Mouse (Mus musculus): ENCODE data around the gene E2f4. TPM values are rescaled to one million over a fixed set of nuclear protein-coding genes. Genes with fewer than 3 reads are reported as not detected.

E2f4 gene
- total and polyA plus RNA-seq, 3 experiments = 39.9 to 198 (median 51.0) TPM

DNA sequence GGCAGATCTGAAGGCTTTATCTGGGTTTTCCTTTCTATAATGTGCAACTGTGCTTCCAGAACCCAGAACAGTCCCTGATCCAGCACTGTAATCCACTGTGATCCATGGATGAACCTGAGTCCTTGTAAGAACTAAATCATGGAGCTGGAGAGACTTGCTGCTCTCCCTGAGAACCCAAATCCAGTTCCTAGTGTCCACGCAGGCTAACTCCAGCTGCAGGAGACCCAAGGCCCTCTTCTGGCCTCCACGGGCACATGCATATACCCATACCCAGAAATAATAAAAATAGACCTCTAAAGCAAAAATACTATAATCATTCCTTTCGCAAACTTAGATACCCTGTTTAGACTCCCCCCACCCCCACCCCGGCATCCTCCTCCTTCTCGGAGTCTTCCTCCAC lies 9.2 kb upstream of the E2f4 start:
- in situ Hi-C loops (cut with MboI; ENCODE audit: low pct_ligation_motif_present, low pct_unique_long_range_greater_than_20kb, low sequenced_read_pairs) (loop anchor here (10.0 kb wide), 1 partner anchor 163 kb away; no protein-coding TSS in a partner anchor), dilution Hi-C loops (cut with MboI; ENCODE audit: extremely low pct_ligation_motif_present, extremely low pct_unique_long_range_greater_than_20kb, low sequenced_read_pairs) (no loop called here)
- Histone ChIP-seq H3K9me3 (replicated peaks; ENCODE audit: low read length) (no peaks in the 10 kb centered on the region), H3K4me3 (replicated peaks in 1 of 3; ENCODE audit: low read depth in 2 of 3, low read length in 2 of 3, poor library complexity in 1 of 3) (peak overlapping the region in 2 of 3 experiments; percentile 34 to 63), H3K79me2 (replicated peaks; ENCODE audit: control insufficient read depth, extremely low read depth, insufficient read depth, poor library complexity, severe bottlenecking) (no peaks in the 10 kb centered on the region), H3K4me1 (ENCODE audit: control insufficient read depth in 1 of 2, insufficient read depth in 2 of 2) (peaks cover 5 to 23% of the 10 kb centered on the region in 2 experiments), H3K9ac (ENCODE audit: insufficient read depth, low read depth) (peak overlapping the region; percentile 41; the same call in 1 of the 2 replicates), H3K27ac (ENCODE audit: insufficient read depth, low read depth) (no peak overlapping the region), H3K27me3 (replicated peaks) (no peaks in the 10 kb centered on the region), H3K36me3 (replicated peaks in 1 of 2; ENCODE audit: control insufficient read depth in 1 of 2, insufficient read depth in 1 of 2, low read length in 1 of 2) (peaks cover 7 to 37% of the 10 kb centered on the region in 2 experiments), H3K4me2 (ENCODE audit: insufficient read depth, low read depth, poor library complexity, severe bottlenecking) (peak overlapping the region; percentile 79)
- no peak for DNase-seq (ENCODE audit: extremely low read depth)
- no peak for TF ChIP-seq E2F4 (IDR thresholded peaks at IDR 0.05; ENCODE audit: insufficient replicate concordance, low read depth, low read length)
- no peak for TF ChIP-seq EP300 (IDR thresholded peaks at IDR 0.05; ENCODE audit: low read length)
- TF ChIP-seq CTCF (conservative IDR thresholded peaks at IDR 0.05 in 1 of 2, IDR thresholded peaks at IDR 0.05 in 1 of 2; ENCODE audit: low read depth in 2 of 2, low read length in 2 of 2) = peak in 1 of 2 experiments; percentile 38; a peak in 2 of 4 replicates
- TF ChIP-seq GABPA (IDR thresholded peaks at IDR 0.05; ENCODE audit: insufficient replicate concordance, low read depth, low read length) = no peak
- TF ChIP-seq SMC3 (IDR thresholded peaks at IDR 0.05; ENCODE audit: low read depth, low read length) = peak; percentile 21; the same call in 1 of the 2 replicates
- no peak for TF ChIP-seq JUND (conservative IDR thresholded peaks at IDR 0.05; ENCODE audit: low read depth, low read length)

DNA sequence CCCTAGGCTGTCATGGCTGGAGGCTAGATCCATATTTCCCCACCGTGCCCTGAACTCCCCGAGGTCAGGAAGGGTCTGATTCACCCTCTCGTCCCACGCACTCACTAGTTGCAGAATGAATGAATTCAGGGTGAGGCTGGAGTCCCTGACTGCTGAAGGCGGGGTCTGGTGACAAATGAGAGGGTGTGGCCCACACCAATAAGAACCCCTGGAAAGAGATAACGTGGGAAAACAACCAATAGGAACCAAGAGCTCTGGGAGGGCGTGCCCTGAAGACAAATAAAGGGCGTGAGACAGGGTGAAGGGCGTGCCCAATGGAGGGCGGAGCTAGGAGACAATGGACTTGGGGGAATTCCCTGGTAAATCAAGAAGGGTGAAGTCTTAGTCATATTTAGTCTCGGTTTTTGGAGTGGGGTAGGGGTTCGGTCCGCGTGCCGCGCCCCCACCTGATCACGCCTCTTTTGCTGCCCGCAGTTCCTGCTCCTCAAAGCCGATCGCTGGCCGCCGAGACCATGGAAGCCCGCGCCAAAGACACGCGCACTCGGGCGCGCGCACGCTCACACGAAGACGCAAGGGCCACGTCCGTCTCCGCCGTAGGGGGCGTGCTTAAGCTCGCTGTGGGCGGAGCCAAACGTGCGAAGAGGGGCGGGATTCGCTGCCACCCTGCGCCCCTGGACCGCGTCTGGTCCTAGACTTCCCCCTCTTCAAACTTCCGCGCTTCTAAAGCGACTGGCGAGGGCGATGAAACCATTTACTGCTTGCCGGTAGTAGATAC lies 8.3 kb upstream of the E2f4 start:
- in situ Hi-C loops (cut with MboI; ENCODE audit: low pct_ligation_motif_present, low pct_unique_long_range_greater_than_20kb, low sequenced_read_pairs) (loop anchor here (10.0 kb wide), 1 partner anchor 164 kb away; no protein-coding TSS in a partner anchor), dilution Hi-C loops (cut with MboI; ENCODE audit: extremely low pct_ligation_motif_present, extremely low pct_unique_long_range_greater_than_20kb, low sequenced_read_pairs) (no loop called here)
- Histone ChIP-seq H3K27me3 (replicated peaks) (no peaks in the 10 kb centered on the region), H3K9ac (ENCODE audit: insufficient read depth, low read depth) (peak overlapping the region; percentile 41; the same call in 1 of the 2 replicates), H3K27ac (ENCODE audit: insufficient read depth, low read depth) (peak overlapping the region; percentile 71), H3K9me3 (replicated peaks; ENCODE audit: low read length) (no peaks in the 10 kb centered on the region), H3K4me2 (ENCODE audit: insufficient read depth, low read depth, poor library complexity, severe bottlenecking) (peak overlapping the region; percentile 79), H3K4me1 (ENCODE audit: control insufficient read depth in 1 of 2, insufficient read depth in 2 of 2) (peaks cover 5 to 23% of the 10 kb centered on the region in 2 experiments), H3K36me3 (replicated peaks in 1 of 2; ENCODE audit: control insufficient read depth in 1 of 2, insufficient read depth in 1 of 2, low read length in 1 of 2) (peaks cover 6 to 34% of the 10 kb centered on the region in 2 experiments), H3K79me2 (replicated peaks; ENCODE audit: control insufficient read depth, extremely low read depth, insufficient read depth, poor library complexity, severe bottlenecking) (no peaks in the 10 kb centered on the region), H3K4me3 (replicated peaks in 1 of 3; ENCODE audit: low read depth in 2 of 3, low read length in 2 of 3, poor library complexity in 1 of 3) (peak overlapping the region; percentile 51 to 63 (median 59))
- DNase-seq (ENCODE audit: extremely low read depth) = peak; percentile 99
- TF ChIP-seq RCOR1 (conservative IDR thresholded peaks at IDR 0.05; ENCODE audit: low read depth, low read length) (peak; percentile 65; the same call in 1 of the 2 replicates), JUND (conservative IDR thresholded peaks at IDR 0.05; ENCODE audit: low read depth, low read length) (0 out of 2 replicates have a peak, but pooled peaks have one; percentile 14), ZNF384 (IDR thresholded peaks at IDR 0.05; ENCODE audit: low read depth, low read length) (no peak), USF1 (IDR thresholded peaks at IDR 0.05; ENCODE audit: low read depth, low read length) (no peak), RAD21 (IDR thresholded peaks at IDR 0.05; ENCODE audit: low read depth, low read length) (no peak), ETS1 (conservative IDR thresholded peaks at IDR 0.05; ENCODE audit: low read depth, low read length) (peak; percentile 61; the same call in 1 of the 2 replicates), UBTF (IDR thresholded peaks at IDR 0.05; ENCODE audit: low read depth, low read length) (no peak), KAT2A (IDR thresholded peaks at IDR 0.05; ENCODE audit: insufficient replicate concordance, low read length) (no peak), CHD1 (IDR thresholded peaks at IDR 0.05; ENCODE audit: low read depth, low read length) (no peak), ZMIZ1 (IDR thresholded peaks at IDR 0.05; ENCODE audit: low read depth, low read length) (peak; percentile 62), HCFC1 (IDR thresholded peaks at IDR 0.05; ENCODE audit: low read depth, low read length) (peak; percentile 53), SMC3 (IDR thresholded peaks at IDR 0.05; ENCODE audit: low read depth, low read length) (0 out of 2 replicates have a peak, but pooled peaks have one; percentile 11), MXI1 (IDR thresholded peaks at IDR 0.05; ENCODE audit: low read depth, low read length) (peak; percentile 92), PAX5 (IDR thresholded peaks at IDR 0.05; ENCODE audit: low read length) (no peak), IRF4 (IDR thresholded peaks at IDR 0.05; ENCODE audit: low read depth, low read length) (no peak; the same call in none of the 2 replicates), TCF12 (IDR thresholded peaks at IDR 0.05; ENCODE audit: low read depth, low read length) (peak; percentile 84), ZC3H11A (IDR thresholded peaks at IDR 0.05; ENCODE audit: low read depth, low read length) (no peak), POLR2AphosphoS2 (IDR thresholded peaks at IDR 0.05; ENCODE audit: low read depth, low read length) (peak; percentile 64), ZKSCAN1 (IDR thresholded peaks at IDR 0.05; ENCODE audit: borderline replicate concordance, low read depth, low read length) (no peak), SIN3A (IDR thresholded peaks at IDR 0.05; ENCODE audit: low read length) (peak; percentile 68), GABPA (IDR thresholded peaks at IDR 0.05; ENCODE audit: insufficient replicate concordance, low read depth, low read length) (no peak), POLR2A (IDR thresholded peaks at IDR 0.05; ENCODE audit: low read depth, low read length) (peak; percentile 80), MAZ (IDR thresholded peaks at IDR 0.05; ENCODE audit: low read depth, low read length) (no peak), EP300 (IDR thresholded peaks at IDR 0.05; ENCODE audit: low read length) (no peak), MAX (IDR thresholded peaks at IDR 0.05; ENCODE audit: low read length) (peak; percentile 66), E2F4 (IDR thresholded peaks at IDR 0.05; ENCODE audit: insufficient replicate concordance, low read depth, low read length) (no peak), BHLHE40 (IDR thresholded peaks at IDR 0.05; ENCODE audit: low read depth, low read length) (peak; percentile 92), NELFE (IDR thresholded peaks at IDR 0.05; ENCODE audit: low read depth, low read length) (peak; percentile 57)

All from CH12.LX (cell line).